ENCODE assay signal across 8 mouse cellular contexts in genomic region chr7:112743621-112744395, GRCm38 (mm10).
DNase-seq lines count a peak whose midpoint lies in the region; ATAC-seq and TF ChIP-seq lines count a peak whose summit lies in the region.

No protein-coding gene starts in this region.

- H3K9ac ChIP-seq in forebrain, embryonic 16.5 days (replicated peaks; ENCODE audit: low read depth, low read length): 0 out of 2 replicates have a peak overlapping the region, but pooled peaks have one; percentile 3
- H3K9ac ChIP-seq in hindbrain, embryonic 15.5 days: no peak overlapping the region
- no peak overlapping the region for H3K9ac ChIP-seq in liver, embryonic 11.5 days (ENCODE audit: low read depth, low read length)

- no peak for TF ChIP-seq POLR2A in thymus, adult 2 months (IDR thresholded peaks at IDR 0.05; ENCODE audit: control insufficient read depth, extremely low read depth, insufficient read depth, low read length, poor library complexity)

- H3K27ac ChIP-seq in forebrain, embryonic 16.5 days (ENCODE audit: low read length): no peak overlapping the region; the same call in 1 of the 2 replicates
- 0 out of 2 replicates have a peak overlapping the region, but pooled peaks have one; percentile 21 for H3K27ac ChIP-seq in hindbrain, embryonic 15.5 days (replicated peaks)
- H3K27ac ChIP-seq in liver, embryonic 11.5 days (ENCODE audit: low read depth, low read length): 0 out of 2 replicates have a peak overlapping the region, but pooled peaks have one; percentile 9
- H3K27ac ChIP-seq in thymus, adult 2 months (ENCODE audit: control insufficient read depth, insufficient read depth, low read length): no peak overlapping the region

- peak overlapping the region; percentile 4; the same call in 1 of the 2 replicates for H3K4me2 ChIP-seq in forebrain, embryonic 16.5 days (ENCODE audit: low read length)
- peak overlapping the region; percentile 19; the same call in 1 of the 2 replicates for H3K4me2 ChIP-seq in hindbrain, embryonic 15.5 days
- peak overlapping the region; percentile 43 for H3K4me2 ChIP-seq in liver, embryonic 11.5 days

- no peaks in the 10 kb centered on the region for H3K27me3 ChIP-seq in forebrain, embryonic 16.5 days (replicated peaks; ENCODE audit: control insufficient read depth, insufficient read depth, low read length)
- H3K27me3 ChIP-seq in hindbrain, embryonic 15.5 days: no peaks in the 10 kb centered on the region
- no peaks in the 10 kb centered on the region for H3K27me3 ChIP-seq in liver, embryonic 11.5 days (replicated peaks; ENCODE audit: control insufficient read depth, insufficient read depth, low read length)
- no peaks in the 10 kb centered on the region for H3K27me3 ChIP-seq in thymus, adult 2 months (ENCODE audit: control insufficient read depth, insufficient read depth, low read length)

- no peak overlapping the region for H3K4me3 ChIP-seq in forebrain, embryonic 16.5 days (replicated peaks; ENCODE audit: low read length)
- H3K4me3 ChIP-seq in hindbrain, embryonic 15.5 days: no peak overlapping the region
- no peak overlapping the region for H3K4me3 ChIP-seq in liver, embryonic 11.5 days (ENCODE audit: low read depth, low read length)
- no peak overlapping the region for H3K4me3 ChIP-seq in thymus, adult 2 months (ENCODE audit: control insufficient read depth, insufficient read depth, low read length)

- no peaks in the 10 kb centered on the region for H3K9me3 ChIP-seq in forebrain, embryonic 16.5 days (ENCODE audit: control insufficient read depth, low read length)
- H3K9me3 ChIP-seq in hindbrain, embryonic 15.5 days: no peaks in the 10 kb centered on the region
- H3K9me3 ChIP-seq in liver, embryonic 11.5 days (ENCODE audit: control insufficient read depth, low read length): no peaks in the 10 kb centered on the region

- ATAC-seq in forebrain, embryonic 16.5 days: peak; percentile 63
- peak; percentile 52; the same call in 1 of the 2 replicates for ATAC-seq in hindbrain, embryonic 15.5 days (ENCODE audit: low FRiP score, low read depth)
- ATAC-seq in liver, embryonic 11.5 days (replicated peaks; ENCODE audit: low FRiP score): no peak; the same call in 1 of the 2 replicates
- no peak for ATAC-seq in inflammation-experienced regulatory T-cells, adult 6 months

- no peaks in the 10 kb centered on the region for H3K36me3 ChIP-seq in forebrain, embryonic 16.5 days (ENCODE audit: control insufficient read depth, insufficient read depth)
- H3K36me3 ChIP-seq in hindbrain, embryonic 15.5 days: no peaks in the 10 kb centered on the region
- no peaks in the 10 kb centered on the region for H3K36me3 ChIP-seq in liver, embryonic 11.5 days (ENCODE audit: control insufficient read depth, insufficient read depth, low read length)
- H3K36me3 ChIP-seq in thymus, adult 2 months (ENCODE audit: control insufficient read depth, insufficient read depth, low read length): no peaks in the 10 kb centered on the region

- 3% methylated on average over 11 of the region's 11 CpGs for WGBS in forebrain, embryonic 16.5 days
- 11% methylated on average over 11 of the region's 11 CpGs for WGBS in hindbrain, embryonic 15.5 days
- 10% methylated on average over 11 of the region's 11 CpGs for WGBS in liver, embryonic 11.5 days
- 21% methylated on average over 11 of the region's 11 CpGs for WGBS in thymus, adult 2 months

- no peak for TF ChIP-seq CTCF in thymus, adult 2 months (IDR thresholded peaks at IDR 0.05; ENCODE audit: borderline replicate concordance, control insufficient read depth, extremely low read depth, insufficient read depth, low read length, poor library complexity)

- peaks cover 32% of the 10 kb centered on the region for H3K4me1 ChIP-seq in forebrain, embryonic 16.5 days (replicated peaks; ENCODE audit: control insufficient read depth, insufficient read depth, low read length)
- peaks cover 32% of the 10 kb centered on the region for H3K4me1 ChIP-seq in hindbrain, embryonic 15.5 days (replicated peaks)
- peaks cover 19% of the 10 kb centered on the region for H3K4me1 ChIP-seq in liver, embryonic 11.5 days (replicated peaks; ENCODE audit: control insufficient read depth, insufficient read depth, low read length)
- H3K4me1 ChIP-seq in thymus, adult 2 months (replicated peaks; ENCODE audit: control insufficient read depth, insufficient read depth, low read length): no peaks in the 10 kb centered on the region

- peak; percentile 72 to 81 for DNase-seq in cerebellum, postnatal 10 days
- no peak for DNase-seq in cerebellum, adult 8-10 months
- peak; percentile 51 for DNase-seq in liver, embryonic 11.5 days (ENCODE audit: low spot score)
- DNase-seq in ovary, postnatal 10 days (ENCODE audit: low spot score): peak; percentile 29
- DNase-seq in thymus, adult 2 months: no peak

Comparison
In these comparisons a context has a peak if more than half of its experiments do, and no peak if none do; other contexts are left out.
1. DNase-seq: peak in cerebellum, postnatal 10 days (2 of 2), liver, embryonic 11.5 days (single experiment) and ovary, postnatal 10 days (single experiment); none in cerebellum, adult 8-10 months (single experiment) and thymus, adult 2 months (single experiment).
2. ATAC-seq: peak in forebrain, embryonic 16.5 days (single experiment) and hindbrain, embryonic 15.5 days (single experiment); none in liver, embryonic 11.5 days (single experiment) and inflammation-experienced regulatory T-cells, adult 6 months (single experiment).
3. H3K27ac ChIP-seq: peak in hindbrain, embryonic 15.5 days (single experiment) and liver, embryonic 11.5 days (single experiment); none in forebrain, embryonic 16.5 days (single experiment) and thymus, adult 2 months (single experiment).
4. Peak in every context shown above with its lines, with median percentiles within 50 percentile points of each other: H3K4me2 ChIP-seq.